Mouse (Mus musculus): ENCODE data around the gene Vamp1. TPM values are rescaled to one million over a fixed set of nuclear protein-coding genes. Genes with fewer than 3 reads are reported as not detected.

Vamp1 gene
- polyA plus RNA-seq, 1 experiment from 2014 or later: 4.7 TPM

DNA sequence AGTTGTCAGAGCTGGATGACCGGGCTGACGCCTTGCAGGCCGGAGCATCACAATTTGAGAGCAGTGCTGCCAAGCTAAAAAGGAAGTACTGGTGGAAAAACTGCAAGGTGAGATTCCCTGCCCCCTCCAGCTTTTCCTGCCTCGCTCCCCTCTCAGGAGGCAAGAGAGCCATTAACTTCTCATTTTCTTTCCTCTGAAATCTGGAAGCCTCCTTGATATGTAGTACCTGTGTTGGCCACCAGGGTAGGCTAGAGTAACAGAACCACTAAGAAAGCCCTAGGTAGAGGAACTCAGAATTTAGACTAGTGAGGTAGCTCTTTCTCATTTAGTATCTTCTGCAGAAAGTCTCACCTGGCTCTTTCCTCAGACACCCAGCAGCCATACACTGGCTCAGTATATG is 3.6 kb downstream of the Vamp1 start:
- no peak overlapping the region for H3K4me3 ChIP-seq
- H3K4me1 ChIP-seq: peaks cover 16% of the 10 kb centered on the region
- DNase-seq (ENCODE audit: extremely low spot score, low spot score): peak; percentile 42
- peaks cover 9% of the 10 kb centered on the region for H3K36me3 ChIP-seq (replicated peaks)
- WGBS: 82% methylated on average over 4 of the region's 4 CpGs
- no peaks in the 10 kb centered on the region for H3K9me3 ChIP-seq
- H3K27me3 ChIP-seq (ENCODE audit: poor library complexity, severe bottlenecking): peaks cover 15% of the 10 kb centered on the region
- H3K27ac ChIP-seq: no peak overlapping the region

GRCm38 (mm10) chr6:125221115-125221745 is 5.9 kb downstream of the Vamp1 start:
- WGBS: 92% methylated on average over 20 of the region's 20 CpGs
- Histone ChIP-seq H3K36me3 (replicated peaks) (peaks cover 9% of the 10 kb centered on the region), H3K4me3 (no peak overlapping the region), H3K9me3 (no peaks in the 10 kb centered on the region), H3K4me1 (peaks cover 6% of the 10 kb centered on the region), H3K27me3 (ENCODE audit: poor library complexity, severe bottlenecking) (peaks cover 9% of the 10 kb centered on the region), H3K27ac (no peak overlapping the region)
- no peak for DNase-seq (ENCODE audit: extremely low spot score, low spot score)

GRCm38 (mm10) chr6:125222146-125222545 is 6.8 kb downstream of the Vamp1 start:
- H3K4me3 ChIP-seq: no peak overlapping the region
- WGBS: 82% methylated on average over 2 of the region's 2 CpGs
- no peak overlapping the region for H3K27ac ChIP-seq
- peaks cover under 1% of the 10 kb centered on the region; the same call in 1 of the 2 replicates for H3K27me3 ChIP-seq (ENCODE audit: poor library complexity, severe bottlenecking)
- no peaks in the 10 kb centered on the region for H3K9me3 ChIP-seq
- peaks cover 9% of the 10 kb centered on the region for H3K36me3 ChIP-seq (replicated peaks)
- no peaks in the 10 kb centered on the region for H3K4me1 ChIP-seq
- DNase-seq (ENCODE audit: extremely low spot score, low spot score): no peak

DNA sequence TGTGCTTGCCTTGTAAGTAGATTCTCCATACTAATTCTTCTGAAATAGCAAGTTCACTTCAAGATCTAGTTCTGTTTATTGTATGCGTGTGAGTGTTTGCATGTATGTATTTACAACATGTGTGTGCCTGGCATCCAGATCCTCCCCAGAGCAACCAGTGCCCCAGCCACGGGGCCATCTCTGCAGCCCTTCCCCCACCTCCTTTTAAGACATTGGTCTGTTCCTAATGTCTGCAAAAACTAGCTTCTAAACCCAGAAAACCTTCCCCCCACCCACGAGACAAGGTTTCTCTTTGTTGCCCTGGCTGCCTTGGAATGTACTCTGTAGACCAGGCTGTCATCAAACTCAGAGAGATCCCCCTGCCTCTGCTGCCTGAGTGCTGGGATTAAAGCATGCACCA is 7.2 kb downstream of the Vamp1 start:
- Histone ChIP-seq H3K27me3 (ENCODE audit: poor library complexity, severe bottlenecking) (no peaks in the 10 kb centered on the region), H3K4me1 (no peaks in the 10 kb centered on the region), H3K27ac (no peak overlapping the region), H3K36me3 (replicated peaks) (peaks cover 9% of the 10 kb centered on the region), H3K9me3 (no peaks in the 10 kb centered on the region), H3K4me3 (no peak overlapping the region)
- WGBS: 86% methylated on average over 3 of the region's 3 CpGs
- no peak for DNase-seq (ENCODE audit: extremely low spot score, low spot score)

DNA sequence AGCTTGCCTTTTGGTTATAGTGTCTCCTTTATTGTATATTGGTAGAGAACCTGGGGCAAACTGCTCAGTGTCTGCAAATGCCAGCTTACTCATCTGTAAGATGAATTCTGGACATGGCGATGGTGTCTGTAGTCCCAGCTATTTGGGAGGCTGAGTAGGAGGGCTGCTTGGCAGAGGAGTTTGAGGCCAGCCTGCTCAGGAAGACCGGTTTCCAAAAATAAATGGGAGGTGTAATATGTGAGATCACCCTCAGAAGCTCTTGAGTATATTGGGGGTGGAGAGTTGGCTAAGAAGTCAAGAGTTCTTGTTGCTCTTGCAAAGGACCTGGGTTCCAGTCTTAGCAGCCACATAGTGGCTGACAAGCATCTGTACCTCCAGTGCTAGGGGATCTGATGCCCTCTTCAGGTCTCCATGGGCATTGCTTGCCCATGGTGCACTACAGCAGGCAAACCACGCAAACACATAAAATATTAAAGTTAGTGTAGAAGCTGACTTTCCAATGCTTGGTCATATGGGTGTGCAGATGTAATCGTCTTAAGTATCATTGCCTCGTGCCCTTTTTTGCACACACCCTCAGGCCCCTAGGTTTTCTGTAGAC is 10.3 kb downstream of the Vamp1 start:
- DNase-seq (ENCODE audit: extremely low spot score, low spot score): no peak
- Histone ChIP-seq H3K9me3 (no peaks in the 10 kb centered on the region), H3K4me3 (no peak overlapping the region), H3K36me3 (replicated peaks) (no peaks in the 10 kb centered on the region), H3K27me3 (ENCODE audit: poor library complexity, severe bottlenecking) (no peaks in the 10 kb centered on the region), H3K27ac (no peak overlapping the region), H3K4me1 (peaks cover 8% of the 10 kb centered on the region)
- WGBS: 80% methylated on average over 5 of the region's 5 CpGs

DNA sequence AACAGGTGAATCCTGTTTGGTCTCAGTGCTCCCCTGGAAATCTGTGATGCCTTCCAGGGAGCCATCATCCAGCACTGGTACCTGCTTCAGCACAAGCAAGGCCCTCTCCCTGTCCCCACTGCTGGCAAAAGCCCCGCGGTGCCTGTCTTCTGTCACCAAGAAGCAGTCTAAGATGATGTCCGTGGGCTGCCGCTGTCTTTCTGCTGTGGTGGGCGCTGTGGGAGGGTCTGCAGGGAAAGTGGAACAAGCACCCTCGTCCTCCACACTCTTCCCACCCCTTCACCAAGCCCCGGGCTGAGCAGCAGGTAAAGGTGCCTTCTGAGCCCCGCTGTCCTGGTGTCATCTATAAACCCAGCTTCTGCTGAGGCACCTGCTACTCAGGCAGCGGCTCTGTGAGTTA is 15.2 kb downstream of the Vamp1 start:
- Histone ChIP-seq H3K4me3 (no peak overlapping the region), H3K9me3 (no peaks in the 10 kb centered on the region), H3K36me3 (replicated peaks) (no peaks in the 10 kb centered on the region), H3K27ac (0 out of 2 replicates have a peak overlapping the region, but pooled peaks have one; percentile 1), H3K4me1 (peaks cover 36% of the 10 kb centered on the region), H3K27me3 (ENCODE audit: poor library complexity, severe bottlenecking) (no peaks in the 10 kb centered on the region)
- DNase-seq (ENCODE audit: extremely low spot score, low spot score): no peak
- WGBS: 65% methylated on average over 9 of the region's 9 CpGs

- Histone ChIP-seq H3K9me3 (no peaks in the 10 kb centered on the region), H3K4me3 (peak within 1 kb of the TSS; percentile 50), H3K36me3 (replicated peaks) (no peaks in the 10 kb centered on the region), H3K4me1 (peaks cover 40% of the 10 kb centered on the region), H3K27me3 (ENCODE audit: poor library complexity, severe bottlenecking) (no peaks in the 10 kb centered on the region), H3K27ac (peak within 1 kb of the TSS; percentile 83)
- WGBS: 10% methylated on average over 16 of the region's 16 CpGs
- DNase-seq (ENCODE audit: extremely low spot score, low spot score): no peak
Observed at GRCm38 (mm10) chr6:125231117-125232044, 16.0 kb downstream of the Vamp1 start, which contains the start of gene Tapbpl. Gene Tapbpl, minus strand, starts transcription at chr6:125231860.

DNA sequence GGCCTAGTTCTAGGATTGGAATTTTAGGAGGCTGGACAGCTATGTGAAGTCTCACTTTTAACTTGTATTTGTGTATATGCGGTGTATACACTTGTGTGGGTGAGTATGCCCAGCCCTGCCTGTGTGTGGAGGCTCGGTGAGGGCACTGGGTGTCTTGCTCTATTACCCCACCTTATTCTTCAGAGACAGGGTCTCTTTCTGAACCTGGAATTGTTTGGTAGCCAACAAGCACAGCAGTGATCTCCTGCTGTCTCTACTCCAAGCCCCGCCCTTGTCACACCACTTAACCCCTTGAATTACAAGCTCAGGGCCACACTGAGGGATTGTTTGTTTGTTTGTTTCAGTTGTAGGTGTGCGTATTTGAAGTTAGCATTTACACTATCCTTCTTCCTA is 16.7 kb downstream of the Vamp1 start:
- Histone ChIP-seq H3K27ac (peak overlapping the region; percentile 83), H3K36me3 (replicated peaks) (no peaks in the 10 kb centered on the region), H3K9me3 (no peaks in the 10 kb centered on the region), H3K4me1 (peaks cover 47% of the 10 kb centered on the region), H3K27me3 (ENCODE audit: poor library complexity, severe bottlenecking) (no peaks in the 10 kb centered on the region), H3K4me3 (peak overlapping the region; percentile 50)
- no peak for DNase-seq (ENCODE audit: extremely low spot score, low spot score)
- 62% methylated on average over 4 of the region's 4 CpGs for WGBS

DNA sequence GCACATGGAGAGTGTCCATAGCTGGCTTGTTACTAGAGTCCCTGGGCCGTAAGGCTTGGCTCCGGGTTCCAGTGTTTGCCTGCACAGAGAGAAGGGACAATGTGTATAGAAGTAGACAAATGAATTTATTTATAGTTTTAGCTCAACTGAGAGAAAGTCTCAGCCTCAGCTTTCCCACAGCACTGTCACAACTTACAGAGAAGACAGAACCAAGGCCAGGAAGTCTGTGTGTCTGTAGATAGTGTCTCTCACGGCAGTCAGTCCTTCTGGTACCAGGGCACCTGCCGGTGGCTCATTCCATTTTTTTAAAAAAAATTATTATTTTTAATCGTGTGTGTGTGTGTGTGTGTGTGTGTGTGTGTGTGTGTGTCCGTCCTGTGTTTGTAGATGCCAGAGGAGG is 17.2 kb downstream of the Vamp1 start:
- H3K27ac ChIP-seq: no peak overlapping the region
- no peaks in the 10 kb centered on the region for H3K9me3 ChIP-seq
- no peak overlapping the region for H3K4me3 ChIP-seq
- no peaks in the 10 kb centered on the region for H3K36me3 ChIP-seq (replicated peaks)
- no peaks in the 10 kb centered on the region for H3K27me3 ChIP-seq (ENCODE audit: poor library complexity, severe bottlenecking)
- peaks cover 47% of the 10 kb centered on the region for H3K4me1 ChIP-seq
- no peak for DNase-seq (ENCODE audit: extremely low spot score, low spot score)
- 81% methylated on average over 6 of the region's 6 CpGs for WGBS

DNA sequence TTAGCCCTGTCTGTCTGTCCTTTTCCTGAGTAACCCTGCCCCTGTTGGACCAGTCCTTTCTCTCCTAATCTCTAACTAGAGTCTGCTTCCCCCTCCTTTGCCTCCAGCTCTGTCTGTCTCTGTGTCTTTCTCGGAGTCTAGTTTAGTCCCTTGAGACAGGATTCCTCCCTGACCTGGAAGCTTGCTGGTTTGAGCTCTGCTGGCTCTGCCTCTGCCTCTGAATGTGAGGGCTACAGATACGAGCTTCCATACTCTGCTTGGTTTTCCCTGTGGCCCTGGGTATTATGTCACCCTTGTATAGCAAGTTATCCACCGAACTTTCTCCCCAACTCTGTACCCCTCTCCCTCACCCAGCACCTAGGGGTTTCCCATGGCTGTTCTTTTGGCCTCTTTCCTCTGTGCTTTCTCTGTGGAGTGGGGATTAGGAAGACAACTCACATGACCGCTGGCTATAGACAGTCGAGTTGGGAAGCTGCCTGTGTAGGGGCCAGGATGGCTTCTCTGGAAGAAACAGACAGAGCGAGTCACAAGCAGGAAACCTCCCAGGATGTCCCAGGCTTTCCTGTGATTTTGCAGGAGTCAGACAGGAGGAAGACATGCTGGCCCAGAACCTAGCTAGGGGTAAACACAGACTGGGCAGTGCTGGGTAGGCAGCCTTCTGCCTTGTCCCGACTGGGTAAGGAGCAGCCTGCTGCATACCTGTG is 18.6 kb downstream of the Vamp1 start:
- Histone ChIP-seq H3K9me3 (no peaks in the 10 kb centered on the region), H3K4me3 (no peak overlapping the region), H3K36me3 (replicated peaks) (no peaks in the 10 kb centered on the region), H3K4me1 (peaks cover 47% of the 10 kb centered on the region), H3K27ac (0 out of 2 replicates have a peak overlapping the region, but pooled peaks have one; percentile 30), H3K27me3 (ENCODE audit: poor library complexity, severe bottlenecking) (no peaks in the 10 kb centered on the region)
- no peak for DNase-seq (ENCODE audit: extremely low spot score, low spot score)
- WGBS: 63% methylated on average over 7 of the region's 7 CpGs

GRCm38 (mm10) chr6:125234520-125234828 is 19.1 kb downstream of the Vamp1 start:
- WGBS: 74% methylated on average over 5 of the region's 5 CpGs
- no peak for DNase-seq (ENCODE audit: extremely low spot score, low spot score)
- H3K36me3 ChIP-seq (replicated peaks): no peaks in the 10 kb centered on the region
- no peaks in the 10 kb centered on the region for H3K9me3 ChIP-seq
- no peaks in the 10 kb centered on the region for H3K27me3 ChIP-seq (ENCODE audit: poor library complexity, severe bottlenecking)
- H3K4me3 ChIP-seq: no peak overlapping the region
- H3K27ac ChIP-seq: 0 out of 2 replicates have a peak overlapping the region, but pooled peaks have one; percentile 30
- H3K4me1 ChIP-seq: peaks cover 47% of the 10 kb centered on the region

GRCm38 (mm10) chr6:125236341-125236740 is 21.0 kb downstream of the Vamp1 start:
- no peaks in the 10 kb centered on the region for H3K9me3 ChIP-seq

More at GRCm38 (mm10) chr6:125236341-125236740, 21.0 kb downstream of the Vamp1 start:
- WGBS: 61% methylated on average over 6 of the region's 6 CpGs
- H3K36me3 ChIP-seq (replicated peaks): no peaks in the 10 kb centered on the region
- H3K27ac ChIP-seq: peak overlapping the region; percentile 54
- no peak overlapping the region for H3K4me3 ChIP-seq
- no peaks in the 10 kb centered on the region for H3K27me3 ChIP-seq (ENCODE audit: poor library complexity, severe bottlenecking)
- H3K4me1 ChIP-seq: peaks cover 33% of the 10 kb centered on the region
- no peak for DNase-seq (ENCODE audit: extremely low spot score, low spot score)

All from forebrain, embryonic 10.5 days (tissue).